Mouse (Mus musculus) heart, embryonic 15.5 days (tissue): ENCODE data around the gene Zbtb4. TPM values are rescaled to one million over a fixed set of nuclear protein-coding genes. Genes with fewer than 3 reads are reported as not detected.
"Not testable (repeated sequence)": the region's sequence is repeated elsewhere in the genome, so short reads cannot be mapped to it uniquely, and the experiment has no call there.

Experiments
- ATAC-seq: fragments of 200-750 bp; cut with Nextera tagmentation; replicated peaks from 2 replicates; pipeline ENCODE4 v1.8.0; 2017; ENCODE audit warnings: low read depth, moderate TSS enrichment; ENCODE audit not compliant: insufficient number of reproducible peaks, insufficient read depth, low FRiP score
- H3K27ac ChIP-seq: fragments of 300-500 bp; sonication (generic); 2 replicates; pipeline ENCODE4 v1.5.1; 2015; ENCODE audit warnings: mild to moderate bottlenecking, inconsistent platforms
- H3K27me3 ChIP-seq: fragments of 300-500 bp; sonication (generic); 2 replicates; pipeline ENCODE4 v1.6.1; 2015; ENCODE audit warnings: inconsistent platforms
- H3K36me3 ChIP-seq: fragments of 300-500 bp; sonication (generic); 2 replicates; pipeline ENCODE4 v1.6.1; 2015; ENCODE audit warnings: mild to moderate bottlenecking, inconsistent platforms
- H3K4me1 ChIP-seq: fragments of 300-500 bp; sonication (generic); replicated peaks from 2 replicates; pipeline ENCODE4 v1.6.1; 2015; ENCODE audit warnings: inconsistent platforms
- H3K4me2 ChIP-seq: fragments of 300-500 bp; sonication (generic); 2 replicates; pipeline ENCODE4 v1.6.1; 2015; ENCODE audit warnings: inconsistent platforms, mild to moderate bottlenecking, moderate library complexity
- H3K4me3 ChIP-seq: fragments of 300-500 bp; sonication (generic); 2 replicates; pipeline ENCODE4 v1.5.1; 2015; ENCODE audit warnings: mild to moderate bottlenecking, inconsistent platforms
- H3K9ac ChIP-seq: fragments of 300-500 bp; sonication (generic); 2 replicates; pipeline ENCODE4 v1.6.1; 2015; ENCODE audit warnings: mild to moderate bottlenecking, inconsistent platforms
- H3K9me3 ChIP-seq: fragments of 300-500 bp; sonication (generic); replicated peaks from 2 replicates; pipeline ENCODE4 v1.6.1; 2016; ENCODE audit warnings: inconsistent platforms
- WGBS: fragments of 180-500 bp; shearing (Covaris S2); methylation state at CpG from one replicate; pipeline ENCODE4 v1.1.7; 2015; ENCODE audit warnings: mixed read lengths; 5-methylcytosine and 5-hydroxymethylcytosine counted together
- polyA plus RNA-seq: library from polyadenylated mRNA; unstranded; fragments of >200 nt; fragmentation: Nextera tagmentation; extraction: Ambion mirVana; gene quantifications from 2 replicates; pipeline ENCODE4 v1.2.1, GENCODE M21; 2015

The Zbtb4 gene
- 3.1 and 3.8 TPM in 2 replicates for polyA plus RNA-seq

GRCm38 (mm10) chr11:69765221-69766125, at the start of gene Zbtb4:
TSS of gene Zbtb4 (plus strand) at chr11:69765912.
- no peaks in the 10 kb centered on the region for H3K27me3 ChIP-seq
- peak within 1 kb of the TSS; percentile 98 for H3K9ac ChIP-seq
- peak within 1 kb of the TSS; percentile 96 for H3K4me3 ChIP-seq
- WGBS, result 16% methylated on average over 40 of the region's 55 CpGs
- H3K4me1 ChIP-seq, result peaks cover 34% of the 10 kb centered on the region
- peak; percentile 63 for ATAC-seq
- H3K9me3 ChIP-seq, result no peaks in the 10 kb centered on the region
- peak within 1 kb of the TSS; percentile 95 for H3K27ac ChIP-seq
- peak within 1 kb of the TSS; percentile 74 for H3K4me2 ChIP-seq
- H3K36me3 ChIP-seq, result no peaks in the 10 kb centered on the region

- ATAC-seq, result no peak
- Histone ChIP-seq H3K4me1 (peaks cover 6% of the 10 kb centered on the region), H3K4me3 (no peak overlapping the region), H3K9me3 (no peaks in the 10 kb centered on the region), H3K4me2 (no peak overlapping the region), H3K9ac (no peak overlapping the region), H3K27me3 (no peaks in the 10 kb centered on the region), H3K36me3 (no peaks in the 10 kb centered on the region), H3K27ac (peak overlapping the region; percentile 19; the same call in 1 of the 2 replicates)
- WGBS, result 19% methylated on average over 5 of the region's 5 CpGs
Observed at GRCm38 (mm10) chr11:69715929-69716328, 49.8 kb upstream of the Zbtb4 start.

GRCm38 (mm10) chr11:69716953-69717352, 48.8 kb upstream of the Zbtb4 start:
- H3K4me3 ChIP-seq, result no peak overlapping the region
- ATAC-seq, result no peak
- no peak overlapping the region for H3K9ac ChIP-seq
- no peaks in the 10 kb centered on the region for H3K36me3 ChIP-seq
- H3K9me3 ChIP-seq, result no peaks in the 10 kb centered on the region
- H3K27me3 ChIP-seq, result no peaks in the 10 kb centered on the region
- WGBS, result 72% methylated on average over 4 of the region's 4 CpGs
- no peak overlapping the region for H3K27ac ChIP-seq
- H3K4me1 ChIP-seq, result peaks cover 6% of the 10 kb centered on the region
- no peak overlapping the region for H3K4me2 ChIP-seq

DNA sequence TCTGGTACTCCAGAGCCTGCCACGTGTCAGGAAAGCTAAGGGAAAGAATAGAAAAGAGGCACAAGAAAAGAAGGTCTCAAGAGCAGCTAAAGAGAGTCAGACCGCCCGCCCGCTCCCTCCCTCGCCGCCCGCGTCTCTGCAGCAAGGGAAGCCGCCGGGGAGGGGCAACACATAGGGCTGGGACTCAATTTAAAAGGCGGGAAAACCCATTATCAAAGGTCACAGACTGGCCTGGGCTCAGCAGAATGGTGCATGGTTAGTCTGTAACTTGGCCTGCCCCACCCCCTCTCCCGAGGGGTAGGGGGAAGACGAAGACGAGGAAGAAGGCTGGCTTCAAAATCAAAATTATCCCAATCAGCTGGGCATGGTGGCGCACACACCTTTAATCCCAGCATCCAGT, 47.1 kb upstream of the Zbtb4 start:
- H3K4me2 ChIP-seq, result peak overlapping the region; percentile 36
- no peak for ATAC-seq
- WGBS, result 37% methylated on average over 15 of the region's 15 CpGs

DNA sequence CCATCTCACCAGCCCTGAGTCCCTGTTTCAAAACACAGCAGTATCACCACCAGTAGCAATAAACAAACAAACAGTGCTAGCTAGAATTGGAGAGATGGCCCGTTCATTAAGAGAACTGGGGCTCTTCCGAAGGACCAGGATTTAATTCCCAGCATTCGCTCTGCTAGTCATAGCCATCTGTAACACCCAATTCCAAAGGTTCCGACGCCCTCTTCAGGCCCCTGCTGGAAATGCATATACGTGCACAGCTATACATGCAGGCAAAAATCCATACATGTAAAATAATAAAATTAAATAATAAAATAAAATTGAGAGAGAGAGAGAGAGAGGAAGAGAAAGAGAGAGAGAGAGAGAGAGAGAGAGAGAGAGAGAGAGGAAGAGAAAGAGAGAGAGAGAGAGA, 46.3 kb upstream of the Zbtb4 start:
- ATAC-seq, result no peak
- Histone ChIP-seq H3K36me3 (no peaks in the 10 kb centered on the region), H3K9me3 (no peaks in the 10 kb centered on the region), H3K4me3 (no peak overlapping the region), H3K4me2 (no peak overlapping the region), H3K27ac (no peak overlapping the region), H3K9ac (no peak overlapping the region), H3K4me1 (peaks cover 6% of the 10 kb centered on the region), H3K27me3 (no peaks in the 10 kb centered on the region)
- 62% methylated on average over 6 of the region's 6 CpGs for WGBS

More for the DNA sequence above, 47.1 kb upstream of the Zbtb4 start:
- H3K36me3 ChIP-seq, result no peaks in the 10 kb centered on the region
- no peaks in the 10 kb centered on the region for H3K27me3 ChIP-seq
- no peak overlapping the region for H3K9ac ChIP-seq
- no peak overlapping the region for H3K4me3 ChIP-seq
- no peaks in the 10 kb centered on the region for H3K9me3 ChIP-seq
- H3K27ac ChIP-seq, result no peak overlapping the region
- peaks cover 6% of the 10 kb centered on the region for H3K4me1 ChIP-seq

DNA sequence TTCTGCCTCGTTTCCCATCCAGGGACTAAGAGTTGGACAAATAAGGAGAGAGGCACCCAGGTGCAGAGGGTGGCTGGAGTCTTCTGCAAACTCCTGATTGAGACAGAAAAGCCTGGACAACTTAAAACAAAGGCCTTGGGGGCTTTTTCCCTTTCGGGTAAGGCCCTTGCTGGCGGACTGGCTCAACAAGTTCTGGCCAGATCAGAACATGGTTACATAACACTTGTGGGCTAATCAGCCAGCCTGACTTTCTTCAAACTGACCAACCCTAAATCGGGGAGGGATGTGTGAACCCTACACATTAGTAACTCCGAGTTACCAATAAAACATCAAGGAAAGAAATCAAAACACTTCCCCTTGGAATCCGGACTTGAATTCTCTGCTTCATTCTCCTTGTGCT, 44.9 kb upstream of the Zbtb4 start:
- 74% methylated on average over 6 of the region's 6 CpGs for WGBS
- ATAC-seq, result no peak

GRCm38 (mm10) chr11:69723074-69723473, 42.6 kb upstream of the Zbtb4 start:
- Histone ChIP-seq H3K36me3 (no peaks in the 10 kb centered on the region), H3K4me1 (no peaks in the 10 kb centered on the region), H3K9me3 (no peaks in the 10 kb centered on the region), H3K27me3 (no peaks in the 10 kb centered on the region), H3K4me2 (no peak overlapping the region), H3K27ac (no peak overlapping the region), H3K4me3 (no peak overlapping the region), H3K9ac (no peak overlapping the region)
- no peak for ATAC-seq
- 34% methylated on average over 2 of the region's 2 CpGs for WGBS

More for the DNA sequence above, 44.9 kb upstream of the Zbtb4 start:
- no peaks in the 10 kb centered on the region for H3K27me3 ChIP-seq
- H3K4me2 ChIP-seq, result no peak overlapping the region
- no peak overlapping the region for H3K9ac ChIP-seq
- H3K27ac ChIP-seq, result no peak overlapping the region
- no peak overlapping the region for H3K4me3 ChIP-seq
- H3K9me3 ChIP-seq, result no peaks in the 10 kb centered on the region
- no peaks in the 10 kb centered on the region for H3K36me3 ChIP-seq
- peaks cover 4% of the 10 kb centered on the region for H3K4me1 ChIP-seq

GRCm38 (mm10) chr11:69725951-69726350, 39.8 kb upstream of the Zbtb4 start:
- 35% methylated on average over 5 of the region's 5 CpGs for WGBS
- Histone ChIP-seq H3K27ac (no peak overlapping the region), H3K27me3 (no peaks in the 10 kb centered on the region), H3K9me3 (no peaks in the 10 kb centered on the region), H3K36me3 (no peaks in the 10 kb centered on the region), H3K9ac (no peak overlapping the region), H3K4me3 (no peak overlapping the region), H3K4me2 (no peak overlapping the region), H3K4me1 (no peaks in the 10 kb centered on the region)
- no peak for ATAC-seq

DNA sequence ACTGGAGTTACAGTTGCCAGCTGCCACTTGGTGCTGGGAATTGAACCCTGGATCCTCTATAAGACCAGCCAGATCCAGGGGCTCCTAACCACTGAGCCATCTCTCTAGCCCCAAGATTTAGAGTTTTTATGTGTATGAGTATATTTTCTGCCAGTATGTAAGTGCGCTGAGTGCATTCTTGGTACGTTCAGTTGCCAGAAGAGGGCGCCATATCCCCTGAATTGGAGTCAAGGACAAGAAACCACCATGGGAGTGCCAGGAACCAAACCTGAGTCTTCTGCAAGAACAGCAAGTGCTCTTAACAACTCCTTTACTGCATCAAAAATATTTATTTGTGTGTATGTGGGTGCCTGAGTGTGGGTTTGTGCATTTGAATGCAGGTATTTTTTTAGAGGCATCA, 36.6 kb upstream of the Zbtb4 start:
- H3K36me3 ChIP-seq, result peaks cover 7% of the 10 kb centered on the region
- H3K4me3 ChIP-seq, result no peak overlapping the region
- no peaks in the 10 kb centered on the region for H3K4me1 ChIP-seq
- 21% methylated on average over 3 of the region's 3 CpGs for WGBS
- ATAC-seq, result no peak
- no peaks in the 10 kb centered on the region for H3K9me3 ChIP-seq
- no peak overlapping the region for H3K27ac ChIP-seq
- no peak overlapping the region for H3K9ac ChIP-seq
- no peak overlapping the region for H3K4me2 ChIP-seq
- no peaks in the 10 kb centered on the region for H3K27me3 ChIP-seq

GRCm38 (mm10) chr11:69731408-69731807, 34.3 kb upstream of the Zbtb4 start:
- H3K9me3 ChIP-seq, H3K4me2 ChIP-seq, H3K4me1 ChIP-seq, H3K9ac ChIP-seq, H3K27ac ChIP-seq, H3K27me3 ChIP-seq, ATAC-seq, H3K4me3 ChIP-seq: not testable (repeated sequence)
- whole genome bisulfite sequencing, result 83% methylated on average over 2 of the region's 3 CpGs
- H3K36me3 ChIP-seq, result peaks cover 30% of the 10 kb centered on the region

DNA sequence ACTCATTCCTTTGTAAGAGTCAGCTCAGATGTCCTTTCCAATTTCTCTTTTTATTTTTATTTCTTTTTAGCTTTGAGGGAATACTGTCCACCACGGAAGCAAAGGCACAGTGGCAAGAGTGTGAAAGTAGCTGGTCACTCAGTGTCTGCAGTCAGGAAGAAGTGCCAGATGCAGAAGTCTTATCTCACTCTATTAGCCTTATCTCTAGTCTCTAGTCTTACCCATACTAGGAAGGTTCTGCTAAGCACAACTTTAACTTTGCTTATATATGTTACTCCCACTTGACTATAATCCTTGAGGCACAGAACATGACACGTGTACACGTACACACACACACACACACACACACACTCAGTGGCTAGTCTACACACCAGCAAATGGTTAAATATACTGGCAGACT, 14.1 kb upstream of the Zbtb4 start:
- Histone ChIP-seq H3K4me3 (no peak overlapping the region), H3K27me3 (no peaks in the 10 kb centered on the region), H3K9ac (no peak overlapping the region), H3K9me3 (no peaks in the 10 kb centered on the region), H3K4me2 (no peak overlapping the region), H3K27ac (no peak overlapping the region), H3K36me3 (peaks cover 7% of the 10 kb centered on the region), H3K4me1 (peaks cover 31% of the 10 kb centered on the region)
- WGBS, result 26% methylated on average over 3 of the region's 3 CpGs
- no peak for ATAC-seq

GRCm38 (mm10) chr11:69752686-69753085, 13.0 kb upstream of the Zbtb4 start:
- Histone ChIP-seq H3K27me3 (no peaks in the 10 kb centered on the region), H3K4me1 (peaks cover 39% of the 10 kb centered on the region), H3K36me3 (no peaks in the 10 kb centered on the region; the same call in 1 of the 2 replicates), H3K9me3 (no peaks in the 10 kb centered on the region), H3K4me2 (no peak overlapping the region), H3K4me3 (no peak overlapping the region), H3K9ac (no peak overlapping the region), H3K27ac (no peak overlapping the region)
- no peak for ATAC-seq
